Mouse (Mus musculus): ENCODE measurements around the gene Vps53.

Vps53 gene

DNA sequence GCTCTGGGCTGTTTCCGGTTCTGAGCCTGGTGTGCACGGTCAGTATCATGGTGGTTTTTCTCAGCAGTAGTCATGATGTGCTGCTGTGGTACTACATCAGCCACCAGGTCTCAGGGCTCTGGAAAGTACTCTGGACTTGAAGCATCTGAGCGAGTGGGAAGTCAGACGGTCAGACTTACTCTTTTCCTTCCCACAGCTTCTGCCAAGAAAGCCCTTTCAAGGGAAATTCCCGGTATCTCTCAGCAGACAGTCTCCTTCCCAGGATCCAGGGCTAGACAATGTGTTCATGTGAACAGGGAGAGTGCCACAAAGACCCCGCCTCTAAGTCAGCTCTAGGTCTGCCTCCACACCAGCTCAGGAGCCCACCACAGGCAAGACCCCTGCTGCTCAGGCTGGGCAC, 134.1 kb downstream of the Vps53 start:
- H3K27me3 ChIP-seq (ENCODE audit: insufficient read depth, low read length) = peaks cover 9% of the 10 kb centered on the region; the same call in 1 of the 2 replicates
- H3K36me3 ChIP-seq (ENCODE audit: insufficient read depth, low read length) = no peaks in the 10 kb centered on the region
- no peak for TF ChIP-seq CTCF (conservative IDR thresholded peaks at IDR 0.05; ENCODE audit: low read length)
- no peak for TF ChIP-seq NANOG (IDR thresholded peaks at IDR 0.05; ENCODE audit: borderline replicate concordance, low read length)
- no peak for TF ChIP-seq POU5F1 (IDR thresholded peaks at IDR 0.05; ENCODE audit: borderline replicate concordance, low read length)
- H3K9me3 ChIP-seq (ENCODE audit: low read length) = no peaks in the 10 kb centered on the region
- H3K4me3 ChIP-seq (replicated peaks; ENCODE audit: low read length) = no peak overlapping the region
- H3K4me1 ChIP-seq (replicated peaks; ENCODE audit: low read depth, low read length) = no peaks in the 10 kb centered on the region

DNA sequence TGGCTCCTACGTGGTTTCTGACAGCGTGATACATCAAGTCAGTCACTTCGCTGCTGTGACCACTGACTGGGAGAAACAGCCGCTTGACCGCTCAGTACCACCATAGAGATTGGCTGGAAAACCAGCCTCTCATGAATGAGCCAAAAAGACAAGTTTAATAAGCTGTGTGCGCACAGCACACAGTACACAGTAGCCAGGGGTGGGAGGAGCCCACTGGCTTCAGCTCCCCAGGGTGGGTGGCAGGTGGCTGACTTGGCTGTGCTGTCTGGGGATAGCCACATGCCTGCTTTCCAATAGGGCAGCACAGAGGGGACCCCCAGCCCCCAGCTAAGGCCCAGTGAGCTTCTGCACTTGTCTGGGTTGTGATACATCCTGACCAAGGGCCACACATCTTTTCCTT, 135.0 kb downstream of the Vps53 start:
- Histone ChIP-seq H3K4me1 (replicated peaks; ENCODE audit: low read depth, low read length) (no peaks in the 10 kb centered on the region), H3K36me3 (ENCODE audit: insufficient read depth, low read length) (no peaks in the 10 kb centered on the region)
- TF ChIP-seq CTCF (conservative IDR thresholded peaks at IDR 0.05; ENCODE audit: low read length) = no peak
- TF ChIP-seq POU5F1 (IDR thresholded peaks at IDR 0.05; ENCODE audit: borderline replicate concordance, low read length) = no peak
- no peak for TF ChIP-seq NANOG (IDR thresholded peaks at IDR 0.05; ENCODE audit: borderline replicate concordance, low read length)

DNA sequence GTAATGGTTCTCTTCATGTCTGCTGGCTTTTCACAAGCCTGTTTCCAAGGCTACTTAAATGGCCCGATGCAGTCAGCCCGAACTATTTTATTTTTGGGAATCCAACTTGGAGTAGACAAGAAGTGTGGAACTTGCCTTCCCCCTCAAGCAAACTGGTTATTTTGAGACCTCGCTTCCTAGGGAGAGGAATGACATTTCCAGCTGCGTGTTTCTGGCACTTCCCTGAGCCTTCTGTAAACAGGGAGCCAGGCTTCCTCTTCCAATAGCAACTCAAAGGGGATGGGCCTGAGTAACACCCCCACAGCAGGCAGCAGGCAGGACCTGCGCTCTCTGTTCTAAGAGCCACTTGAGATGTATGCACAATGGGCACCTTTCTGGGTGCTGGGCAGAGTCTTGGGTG, 136.6 kb downstream of the Vps53 start:
- TF ChIP-seq CTCF (conservative IDR thresholded peaks at IDR 0.05; ENCODE audit: low read length) (no peak), POU5F1 (IDR thresholded peaks at IDR 0.05; ENCODE audit: borderline replicate concordance, low read length) (no peak), NANOG (IDR thresholded peaks at IDR 0.05; ENCODE audit: borderline replicate concordance, low read length) (no peak)
- Histone ChIP-seq H3K4me1 (replicated peaks; ENCODE audit: low read depth, low read length) (no peaks in the 10 kb centered on the region), H3K4me3 (replicated peaks; ENCODE audit: low read length) (no peak overlapping the region), H3K9me3 (ENCODE audit: low read length) (no peaks in the 10 kb centered on the region), H3K36me3 (ENCODE audit: insufficient read depth, low read length) (no peaks in the 10 kb centered on the region), H3K27me3 (ENCODE audit: insufficient read depth, low read length) (peaks cover 9% of the 10 kb centered on the region; the same call in 1 of the 2 replicates)

More for the DNA sequence above, 135.0 kb downstream of the Vps53 start:
- H3K4me3 ChIP-seq (replicated peaks; ENCODE audit: low read length) = no peak overlapping the region
- peaks cover 9% of the 10 kb centered on the region; the same call in 1 of the 2 replicates for H3K27me3 ChIP-seq (ENCODE audit: insufficient read depth, low read length)
- no peaks in the 10 kb centered on the region for H3K9me3 ChIP-seq (ENCODE audit: low read length)

- H3K4me1 ChIP-seq (replicated peaks; ENCODE audit: low read depth, low read length) = no peaks in the 10 kb centered on the region
- H3K9me3 ChIP-seq (ENCODE audit: low read length) = no peaks in the 10 kb centered on the region
- H3K27me3 ChIP-seq (ENCODE audit: insufficient read depth, low read length) = peaks cover 9% of the 10 kb centered on the region; the same call in 1 of the 2 replicates
- no peaks in the 10 kb centered on the region for H3K36me3 ChIP-seq (ENCODE audit: insufficient read depth, low read length)
- no peak for TF ChIP-seq NANOG (IDR thresholded peaks at IDR 0.05; ENCODE audit: borderline replicate concordance, low read length)
- TF ChIP-seq CTCF (conservative IDR thresholded peaks at IDR 0.05; ENCODE audit: low read length) = no peak
- no peak for TF ChIP-seq POU5F1 (IDR thresholded peaks at IDR 0.05; ENCODE audit: borderline replicate concordance, low read length)
- no peak overlapping the region for H3K4me3 ChIP-seq (replicated peaks; ENCODE audit: low read length)
Measured at GRCm38 (mm10) chr11:76042041-76042638, 137.3 kb downstream of the Vps53 start.

DNA sequence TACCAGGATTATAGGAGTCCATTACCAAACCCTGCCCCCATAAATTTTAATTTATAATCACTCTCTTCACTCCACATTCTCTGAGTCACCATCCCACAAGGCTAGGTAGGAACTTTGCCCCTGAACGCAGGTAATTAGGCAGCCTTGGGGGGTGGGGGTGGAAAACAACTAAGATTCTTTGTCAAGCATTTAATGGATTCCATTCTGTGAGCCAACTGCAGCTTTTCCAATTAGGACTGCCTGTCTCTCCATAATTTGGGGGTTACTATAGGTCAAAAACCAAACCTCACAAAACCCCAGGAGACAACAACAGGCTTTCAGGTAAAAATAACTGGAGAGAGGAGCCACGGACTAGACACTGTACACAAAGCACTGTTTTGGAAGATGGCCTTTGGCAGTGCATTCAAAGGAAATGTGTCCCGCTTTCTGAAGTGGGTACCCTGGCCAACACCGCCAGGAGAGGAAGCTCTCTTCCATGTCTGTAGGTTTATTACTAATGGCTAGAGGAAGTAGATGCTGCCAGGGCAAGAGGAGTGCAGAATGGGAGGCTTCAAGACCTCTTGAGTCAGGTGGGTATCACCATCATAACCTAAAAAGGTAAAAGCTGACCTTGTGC, 138.6 kb downstream of the Vps53 start:
- Histone ChIP-seq H3K4me3 (replicated peaks; ENCODE audit: low read length) (no peak overlapping the region), H3K4me1 (replicated peaks; ENCODE audit: low read depth, low read length) (no peaks in the 10 kb centered on the region), H3K9me3 (ENCODE audit: low read length) (no peaks in the 10 kb centered on the region), H3K36me3 (ENCODE audit: insufficient read depth, low read length) (no peaks in the 10 kb centered on the region), H3K27me3 (ENCODE audit: insufficient read depth, low read length) (peaks cover 9% of the 10 kb centered on the region; the same call in 1 of the 2 replicates)
- TF ChIP-seq NANOG (IDR thresholded peaks at IDR 0.05; ENCODE audit: borderline replicate concordance, low read length) (no peak), CTCF (conservative IDR thresholded peaks at IDR 0.05; ENCODE audit: low read length) (no peak)

DNA sequence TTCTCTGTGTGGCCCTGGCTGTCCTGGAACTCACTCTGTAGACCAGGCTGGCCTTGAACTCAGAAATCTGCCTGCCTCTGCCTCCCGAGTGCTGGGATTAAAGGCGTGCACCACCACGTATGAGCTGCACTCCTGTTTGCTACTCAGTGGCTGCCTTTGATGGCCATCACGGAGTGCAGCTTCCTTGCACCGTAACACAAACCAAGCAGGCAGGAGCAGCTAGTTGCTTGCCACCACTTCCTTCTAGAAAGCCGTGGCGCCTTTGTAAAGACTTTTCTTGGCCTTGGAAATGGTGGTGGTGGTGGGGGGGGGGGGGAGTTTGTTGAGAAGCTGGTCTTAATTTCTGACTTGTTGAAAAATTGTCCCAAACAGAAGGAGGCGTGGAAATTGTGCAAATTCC, 139.3 kb downstream of the Vps53 start:
- peaks cover 4% of the 10 kb centered on the region for H3K4me1 ChIP-seq (replicated peaks; ENCODE audit: low read depth, low read length)
- H3K9me3 ChIP-seq (ENCODE audit: low read length) = no peaks in the 10 kb centered on the region
- no peaks in the 10 kb centered on the region for H3K36me3 ChIP-seq (ENCODE audit: insufficient read depth, low read length)
- H3K27me3 ChIP-seq (ENCODE audit: insufficient read depth, low read length) = peaks cover 14% of the 10 kb centered on the region
- H3K4me3 ChIP-seq (replicated peaks; ENCODE audit: low read length) = no peak overlapping the region
- TF ChIP-seq CTCF (conservative IDR thresholded peaks at IDR 0.05; ENCODE audit: low read length) (no peak), POU5F1 (IDR thresholded peaks at IDR 0.05; ENCODE audit: borderline replicate concordance, low read length) (no peak), NANOG (IDR thresholded peaks at IDR 0.05; ENCODE audit: borderline replicate concordance, low read length) (no peak)

DNA sequence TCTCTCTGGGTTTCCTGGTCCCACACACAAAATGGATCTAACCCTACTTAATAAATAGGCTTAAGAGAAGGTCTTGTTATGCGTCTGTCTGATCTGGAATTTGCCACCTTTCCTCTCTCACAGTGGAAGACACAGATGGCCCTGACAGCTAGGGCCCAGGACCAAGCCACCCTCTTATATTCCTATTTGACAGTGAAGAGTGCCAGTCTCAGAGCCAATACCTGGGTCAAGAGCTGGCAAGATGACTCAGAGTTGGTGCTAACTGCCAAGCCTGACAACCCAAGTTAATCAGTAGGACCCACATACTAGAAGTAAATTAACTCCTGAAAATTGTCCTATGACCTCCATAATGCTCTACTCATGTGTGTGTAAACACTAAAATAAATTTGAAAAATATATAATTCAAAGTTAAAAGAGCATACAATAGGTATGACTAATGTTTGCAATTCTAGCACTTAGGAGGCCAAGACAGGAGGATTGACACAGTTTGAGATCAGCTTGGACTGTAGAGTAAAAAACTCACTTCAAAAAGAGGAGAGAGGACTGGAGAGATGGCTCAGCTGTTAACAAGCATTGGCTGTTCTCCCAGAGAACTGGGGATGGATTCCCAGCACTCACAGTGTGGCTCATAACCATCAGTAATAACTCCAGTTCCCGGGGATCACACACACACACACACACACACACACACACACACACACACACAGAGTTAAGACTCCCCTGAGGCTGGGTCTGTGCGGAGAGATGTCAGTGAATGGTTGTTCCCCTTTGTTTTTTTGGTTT, 140.0 kb downstream of the Vps53 start:
- Histone ChIP-seq H3K27me3 (ENCODE audit: insufficient read depth, low read length) (peaks cover 16% of the 10 kb centered on the region), H3K4me1 (replicated peaks; ENCODE audit: low read depth, low read length) (peaks cover 6% of the 10 kb centered on the region), H3K9me3 (ENCODE audit: low read length) (no peaks in the 10 kb centered on the region), H3K36me3 (ENCODE audit: insufficient read depth, low read length) (no peaks in the 10 kb centered on the region), H3K4me3 (replicated peaks; ENCODE audit: low read length) (no peak overlapping the region)
- TF ChIP-seq POU5F1 (IDR thresholded peaks at IDR 0.05; ENCODE audit: borderline replicate concordance, low read length) = no peak
- TF ChIP-seq CTCF (conservative IDR thresholded peaks at IDR 0.05; ENCODE audit: low read length) = no peak
- no peak for TF ChIP-seq NANOG (IDR thresholded peaks at IDR 0.05; ENCODE audit: borderline replicate concordance, low read length)

DNA sequence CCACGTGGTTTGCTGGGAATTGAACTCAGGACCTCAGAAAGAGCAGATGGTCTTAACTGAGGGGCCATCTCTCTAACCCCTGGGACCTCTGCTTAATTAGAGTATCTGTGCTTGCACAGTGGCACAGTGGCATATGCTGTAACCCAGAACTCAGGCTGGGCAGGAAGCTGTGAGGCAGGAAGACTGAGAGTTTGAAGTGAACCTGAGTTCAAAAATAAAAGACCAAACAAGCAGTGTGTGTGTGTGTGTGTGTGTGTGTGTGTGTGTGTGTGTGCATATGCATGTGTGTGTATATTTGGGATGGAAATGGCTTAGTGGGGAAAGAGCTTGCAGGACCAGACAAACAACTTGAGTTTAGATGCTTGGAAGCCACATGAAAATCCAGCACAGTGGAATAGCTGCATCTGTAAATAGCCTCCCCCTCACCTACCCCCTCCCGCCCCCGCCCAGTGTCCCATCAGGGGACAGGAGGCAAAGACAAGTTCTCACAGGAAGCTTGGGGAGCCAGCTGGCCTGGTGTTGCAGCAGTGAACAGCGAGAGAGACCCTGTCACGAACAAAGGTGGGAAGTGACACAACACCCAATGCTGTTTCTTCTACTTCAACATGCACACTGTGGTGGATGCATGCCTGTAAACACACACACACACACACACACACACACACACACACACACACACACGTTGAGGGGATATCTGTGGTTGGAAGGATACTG, 141.7 kb downstream of the Vps53 start:
- Histone ChIP-seq H3K36me3 (ENCODE audit: insufficient read depth, low read length) (no peaks in the 10 kb centered on the region), H3K4me3 (replicated peaks; ENCODE audit: low read length) (no peak overlapping the region), H3K4me1 (replicated peaks; ENCODE audit: low read depth, low read length) (peaks cover 6% of the 10 kb centered on the region), H3K9me3 (ENCODE audit: low read length) (no peaks in the 10 kb centered on the region), H3K27me3 (ENCODE audit: insufficient read depth, low read length) (peaks cover 30% of the 10 kb centered on the region)
- no peak for TF ChIP-seq NANOG (IDR thresholded peaks at IDR 0.05; ENCODE audit: borderline replicate concordance, low read length)
- TF ChIP-seq POU5F1 (IDR thresholded peaks at IDR 0.05; ENCODE audit: borderline replicate concordance, low read length) = no peak
- TF ChIP-seq CTCF (conservative IDR thresholded peaks at IDR 0.05; ENCODE audit: low read length) = no peak

Measured in E14TG2a.4 (cell line).